Mouse (Mus musculus) olfactory bulb, adult 2 months (tissue): Measurements from ENCODE around the gene Tat. TPM values are rescaled to one million over a fixed set of nuclear protein-coding genes. Genes with fewer than 3 reads are reported as not detected.
A peak's percentile ranks its signal among the peaks of the same experiment; 100 is the strongest.

ENCODE experiments used
- H3K27ac ChIP-seq: fragments of 200-500 bp; 2 replicates; pipeline ENCODE4 v1.5.1; 2012; ENCODE audit warnings: low read depth, low read length; ENCODE audit not compliant: insufficient read depth
- H3K4me1 ChIP-seq: fragments of 200-500 bp; 2 replicates; pipeline ENCODE4 v1.6.1; 2012; ENCODE audit warnings: low read length; ENCODE audit not compliant: control insufficient read depth, insufficient read depth
- H3K4me3 ChIP-seq: fragments of 200-500 bp; 2 replicates; pipeline ENCODE4 v1.5.1; 2012; ENCODE audit warnings: mild to moderate bottlenecking, low read depth, low read length, moderate library complexity; ENCODE audit not compliant: insufficient read depth
- CTCF ChIP-seq: fragments of 200-500 bp; IDR thresholded peaks from 2 replicates; pipeline ENCODE4 v1.5.1; 2012; ENCODE audit warnings: low read depth, mild to moderate bottlenecking, low read length, moderate library complexity; ENCODE audit not compliant: insufficient read depth
- POLR2A ChIP-seq: fragments of 200-500 bp; IDR thresholded peaks from 2 replicates; pipeline ENCODE4 v1.6.1; 2012; ENCODE audit warnings: mild to moderate bottlenecking, low read depth, low read length, moderate library complexity; ENCODE audit not compliant: insufficient read depth
- WGBS: fragments of 180-500 bp; shearing (Covaris S2); methylation state at CpG from one replicate; pipeline ENCODE4 v1.1.7; 2018; 5-methylcytosine and 5-hydroxymethylcytosine counted together
- polyA plus RNA-seq: library from polyadenylated mRNA; stranded (reverse); fragments of >200 nt; gene quantifications from 2 replicates; pipeline ENCODE4 v1.2.4, GENCODE M21; 2012; ENCODE audit warnings: low replicate concordance; ENCODE audit not compliant: missing spikeins, insufficient read depth, insufficient read length

Gene Tat
- polyA plus RNA-seq, 1 experiment = not detected

GRCm38 (mm10) chr8:109997381-109997780 is 7.1 kb downstream of the Tat start:
- TF ChIP-seq CTCF (no peak), POLR2A (no peak)
- H3K4me1 ChIP-seq = no peaks in the 10 kb centered on the region
- WGBS = 93% methylated on average over 9 of the region's 9 CpGs
- no peak overlapping the region for H3K4me3 ChIP-seq
- no peak overlapping the region for H3K27ac ChIP-seq

- Histone ChIP-seq H3K27ac (no peak overlapping the region), H3K4me1 (no peaks in the 10 kb centered on the region), H3K4me3 (no peak overlapping the region)
- TF ChIP-seq POLR2A = no peak
- no peak for TF ChIP-seq CTCF
- WGBS = 66% methylated on average over 7 of the region's 7 CpGs
Measured at GRCm38 (mm10) chr8:109998066-109998465, 7.8 kb downstream of the Tat start.

- no peak for TF ChIP-seq CTCF
- TF ChIP-seq POLR2A = no peak
- Histone ChIP-seq H3K4me3 (no peak overlapping the region), H3K27ac (no peak overlapping the region), H3K4me1 (no peaks in the 10 kb centered on the region)
- WGBS = 92% methylated on average over 10 of the region's 10 CpGs
Measured at GRCm38 (mm10) chr8:109999974-110000373, 9.7 kb downstream of the Tat start.

GRCm38 (mm10) chr8:110002953-110003352 is 12.7 kb downstream of the Tat start:
- H3K4me3 ChIP-seq = no peak overlapping the region
- H3K27ac ChIP-seq = no peak overlapping the region
- peaks cover 10% of the 10 kb centered on the region for H3K4me1 ChIP-seq
- TF ChIP-seq CTCF (no peak), POLR2A (no peak)
- WGBS = 46% methylated on average over 9 of the region's 9 CpGs

GRCm38 (mm10) chr8:110004300-110004699 is 14.1 kb downstream of the Tat start:
- no peak overlapping the region for H3K4me3 ChIP-seq
- H3K27ac ChIP-seq = no peak overlapping the region
- no peak for TF ChIP-seq POLR2A
- no peak for TF ChIP-seq CTCF
- peaks cover 10% of the 10 kb centered on the region for H3K4me1 ChIP-seq
- 87% methylated on average over 5 of the region's 5 CpGs for WGBS

- H3K27ac ChIP-seq = 0 out of 2 replicates have a peak overlapping the region, but pooled peaks have one; percentile 9
- H3K4me1 ChIP-seq = peaks cover 10% of the 10 kb centered on the region
- WGBS = 41% methylated on average over 17 of the region's 17 CpGs
- no peak overlapping the region for H3K4me3 ChIP-seq
- TF ChIP-seq CTCF = no peak
- TF ChIP-seq POLR2A = no peak
Measured at GRCm38 (mm10) chr8:110006312-110007023, 16.2 kb downstream of the Tat start.

- no peak overlapping the region for H3K27ac ChIP-seq
- 75% methylated on average over 26 of the region's 26 CpGs for WGBS
- H3K4me1 ChIP-seq = peaks cover 10% of the 10 kb centered on the region
- no peak overlapping the region for H3K4me3 ChIP-seq
- TF ChIP-seq POLR2A (no peak), CTCF (no peak)
Measured at GRCm38 (mm10) chr8:110008228-110008994, 18.2 kb downstream of the Tat start.

DNA sequence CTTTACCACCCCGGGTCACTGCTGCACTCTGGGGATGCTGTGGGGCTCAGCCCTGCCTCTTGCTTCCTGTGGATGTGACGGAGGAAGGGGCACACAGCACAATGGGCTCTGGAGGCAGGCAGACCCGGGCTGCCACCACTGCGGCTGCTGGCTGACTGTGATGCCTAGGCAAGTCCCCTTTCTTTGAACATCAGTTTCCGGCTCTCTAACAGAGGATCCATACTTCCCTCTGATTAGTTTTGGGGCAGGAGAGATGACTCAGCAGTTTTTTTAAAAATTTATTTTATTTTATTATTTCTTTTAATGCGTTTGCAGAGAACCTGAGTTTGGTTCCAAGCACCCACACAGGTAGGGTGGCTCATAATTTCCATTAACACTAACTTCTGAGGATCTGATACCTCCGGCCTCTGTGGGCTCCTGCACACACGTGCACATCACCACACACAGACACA is 18.8 kb downstream of the Tat start:
- Histone ChIP-seq H3K4me1 (peaks cover 10% of the 10 kb centered on the region), H3K4me3 (no peak overlapping the region), H3K27ac (no peak overlapping the region)
- TF ChIP-seq POLR2A (no peak), CTCF (no peak)
- WGBS = 62% methylated on average over 8 of the region's 8 CpGs

- no peak for TF ChIP-seq POLR2A
- no peak for TF ChIP-seq CTCF
- H3K4me1 ChIP-seq = peaks cover 10% of the 10 kb centered on the region
- H3K4me3 ChIP-seq = no peak overlapping the region
- WGBS = 36% methylated on average over 5 of the region's 5 CpGs
- H3K27ac ChIP-seq = no peak overlapping the region
Measured at GRCm38 (mm10) chr8:110010868-110011267, 20.6 kb downstream of the Tat start.
